Mouse (Mus musculus) liver, adult 2 months (tissue): ENCODE measurements around the gene Cox8a. TPM values are rescaled to one million over a fixed set of nuclear protein-coding genes. Genes with fewer than 3 reads are reported as not detected.

ENCODE experiments used
- DNase-seq: peaks from one replicate; pipeline ENCODE4 v3.0.0-alpha.2; 2011; ENCODE audit warnings: low read depth, low spot score; ENCODE audit errors: extremely low read depth
- H3K27ac ChIP-seq: fragments of 200-500 bp; replicated peaks from 2 replicates; pipeline ENCODE4 v1.5.1; 2012; ENCODE audit warnings: low read depth, mild to moderate bottlenecking, control low read depth, inconsistent platforms, low read length; ENCODE audit not compliant: insufficient read depth
- H3K27me3 ChIP-seq: fragments of 200-500 bp; 2 replicates; pipeline ENCODE4 v1.6.1; 2012; ENCODE audit warnings: mild to moderate bottlenecking, moderate library complexity, low read length, inconsistent platforms; ENCODE audit not compliant: control insufficient read depth, insufficient read depth
- H3K36me3 ChIP-seq: fragments of 200-500 bp; 2 replicates; pipeline ENCODE4 v1.6.1; 2012; ENCODE audit warnings: low read length, inconsistent platforms; ENCODE audit not compliant: control insufficient read depth, insufficient read depth
- H3K4me1 ChIP-seq: fragments of 200-500 bp; 2 replicates; pipeline ENCODE4 v1.6.1; 2011; ENCODE audit warnings: low read length; ENCODE audit not compliant: control insufficient read depth, insufficient read depth
- H3K4me3 ChIP-seq: fragments of 200-500 bp; 2 replicates; pipeline ENCODE4 v1.5.1; 2011; ENCODE audit warnings: low read depth, mild to moderate bottlenecking, control low read depth, low read length, moderate library complexity; ENCODE audit not compliant: insufficient read depth
- H3K79me2 ChIP-seq: fragments of 200-500 bp; 2 replicates; pipeline ENCODE4 v1.6.1; 2012; ENCODE audit warnings: inconsistent platforms, mild to moderate bottlenecking, low read length, moderate library complexity; ENCODE audit not compliant: control insufficient read depth, insufficient read depth
- H3K9ac ChIP-seq: fragments of 200-500 bp; 2 replicates; pipeline ENCODE4 v1.6.1; 2012; ENCODE audit warnings: low read depth, mild to moderate bottlenecking, control low read depth, inconsistent platforms, low read length
- CTCF ChIP-seq: fragments of 200-500 bp; IDR thresholded peaks from 2 replicates; pipeline ENCODE4 v1.5.1; 2011; ENCODE audit warnings: low read depth, low read length, control low read depth
- POLR2A ChIP-seq: fragments of 200-500 bp; IDR thresholded peaks from 2 replicates; pipeline ENCODE4 v1.6.1; 2011; ENCODE audit warnings: low read length, control low read depth; ENCODE audit not compliant: insufficient read depth; ENCODE audit errors: extremely low read depth
- WGBS: fragments of 180-500 bp; shearing (Covaris S2); methylation state at CpG from one replicate; pipeline ENCODE4 v1.1.7; 2018; 5-methylcytosine and 5-hydroxymethylcytosine counted together
- polyA plus RNA-seq: library from polyadenylated mRNA; depleted of rRNA; stranded (reverse); fragments of >200 nt; gene quantifications from 2 replicates; pipeline ENCODE4 v1.2.3, GENCODE M21; 2012
- total RNA-seq: library from RNA; depleted of rRNA; stranded (reverse); fragments of >200 nt; gene quantifications from 2 replicates; pipeline ENCODE4 v1.2.3, GENCODE M21; 2014

Cox8a gene
- total and polyA plus RNA-seq, 2 experiments = 252 to 1,697 TPM

DNA sequence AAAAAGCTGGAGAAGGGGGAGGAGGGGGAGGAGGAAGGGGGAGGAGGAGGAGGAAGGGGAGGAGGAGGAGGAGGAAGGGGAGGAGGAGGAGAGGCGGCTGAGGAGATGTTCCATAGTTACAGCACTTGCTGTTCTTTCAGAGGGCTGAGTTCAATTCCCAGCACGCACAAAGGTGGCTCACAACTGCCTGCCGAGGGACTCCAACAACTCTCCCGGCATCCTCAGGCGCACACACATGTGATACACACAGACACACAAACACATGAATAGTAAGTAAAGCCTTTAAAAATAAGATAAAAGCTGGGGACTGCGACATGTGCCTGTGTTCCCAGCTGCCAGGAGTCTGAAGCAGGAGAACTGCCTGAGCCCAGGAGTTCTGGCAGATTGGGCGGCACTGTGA is 35.9 kb downstream of the Cox8a start:
- no peak overlapping the region for H3K4me3 ChIP-seq
- H3K27ac ChIP-seq = no peak overlapping the region
- H3K79me2 ChIP-seq = no peaks in the 10 kb centered on the region
- DNase-seq = no peak
- 89% methylated on average over 7 of the region's 7 CpGs for WGBS
- TF ChIP-seq POLR2A = no peak
- H3K9ac ChIP-seq = no peak overlapping the region
- H3K36me3 ChIP-seq = no peaks in the 10 kb centered on the region
- no peaks in the 10 kb centered on the region for H3K27me3 ChIP-seq
- H3K4me1 ChIP-seq = peaks cover 5% of the 10 kb centered on the region

DNA sequence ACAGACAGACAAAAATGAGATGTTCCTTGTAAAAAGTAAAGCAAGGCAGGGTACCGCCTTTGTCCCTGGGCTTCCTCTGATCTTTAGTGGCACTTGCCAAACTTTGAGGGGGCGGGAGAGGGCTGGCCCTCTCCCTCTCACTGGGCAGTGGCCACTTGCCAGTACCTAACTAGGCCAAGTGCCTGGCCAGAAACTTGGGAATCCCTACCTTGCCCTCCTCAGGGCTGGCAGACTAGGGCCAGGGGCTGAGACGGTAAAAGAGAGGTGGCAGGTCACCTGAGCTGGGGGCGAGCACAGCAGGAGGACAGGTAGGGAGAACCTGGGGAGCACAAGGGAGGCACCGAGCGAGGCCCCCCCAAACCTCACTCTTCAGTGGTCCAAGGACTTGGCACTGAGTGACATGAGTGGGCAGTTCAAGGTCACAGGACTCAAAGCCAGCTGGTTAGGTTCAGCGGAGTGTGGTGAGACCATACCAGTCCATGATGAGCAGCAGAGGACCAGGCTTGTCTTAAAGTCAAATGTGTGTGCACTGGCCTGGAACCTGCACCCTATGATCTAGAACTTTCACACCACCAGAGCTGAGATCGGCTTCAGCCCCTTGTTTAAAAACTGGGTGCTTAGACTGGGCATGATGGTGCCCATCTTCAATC is 36.5 kb downstream of the Cox8a start:
- no peak overlapping the region for H3K4me3 ChIP-seq
- H3K9ac ChIP-seq = no peak overlapping the region
- peaks cover 5% of the 10 kb centered on the region for H3K4me1 ChIP-seq
- no peak for DNase-seq
- H3K27ac ChIP-seq = no peak overlapping the region
- H3K36me3 ChIP-seq = no peaks in the 10 kb centered on the region
- TF ChIP-seq CTCF (no peak), POLR2A (no peak)
- 79% methylated on average over 8 of the region's 8 CpGs for WGBS
- no peaks in the 10 kb centered on the region for H3K27me3 ChIP-seq
- no peaks in the 10 kb centered on the region for H3K79me2 ChIP-seq

DNA sequence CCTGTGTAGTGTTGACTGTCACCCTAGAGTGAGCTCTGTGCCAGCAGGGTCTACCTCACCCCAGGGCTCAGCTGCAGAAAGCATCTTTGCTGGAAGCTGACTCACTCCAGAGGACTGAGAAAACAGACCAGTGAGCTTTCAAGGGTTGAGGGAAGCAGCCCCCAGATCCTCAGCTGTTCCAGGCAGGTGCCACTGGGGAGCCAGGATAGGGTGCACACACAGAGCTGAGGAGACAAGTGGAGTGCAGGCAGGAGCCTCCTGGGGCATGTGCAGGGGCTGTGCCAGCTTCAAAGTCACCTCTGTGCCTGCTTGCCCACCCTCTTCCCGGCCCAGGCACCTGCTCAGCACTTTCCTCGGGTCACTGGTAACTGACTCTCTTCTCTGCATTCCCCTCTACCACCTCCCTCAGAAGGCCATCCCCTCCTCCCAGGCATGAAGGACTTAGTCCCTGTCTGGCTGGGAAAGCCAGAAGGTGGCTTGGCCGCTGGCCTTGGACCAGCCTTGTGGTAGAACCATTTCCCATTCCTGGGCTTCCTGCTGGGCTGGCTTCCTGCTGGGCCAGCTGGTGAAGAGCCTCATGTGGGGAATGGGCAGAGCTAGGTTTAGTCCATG is 38.5 kb downstream of the Cox8a start:
- no peak for DNase-seq
- TF ChIP-seq CTCF = no peak
- no peak for TF ChIP-seq POLR2A
- Histone ChIP-seq H3K36me3 (no peaks in the 10 kb centered on the region), H3K79me2 (no peaks in the 10 kb centered on the region), H3K9ac (no peak overlapping the region), H3K27ac (no peak overlapping the region), H3K4me3 (no peak overlapping the region), H3K4me1 (peaks cover 5% of the 10 kb centered on the region), H3K27me3 (no peaks in the 10 kb centered on the region)
- 78% methylated on average over 3 of the region's 3 CpGs for WGBS

DNA sequence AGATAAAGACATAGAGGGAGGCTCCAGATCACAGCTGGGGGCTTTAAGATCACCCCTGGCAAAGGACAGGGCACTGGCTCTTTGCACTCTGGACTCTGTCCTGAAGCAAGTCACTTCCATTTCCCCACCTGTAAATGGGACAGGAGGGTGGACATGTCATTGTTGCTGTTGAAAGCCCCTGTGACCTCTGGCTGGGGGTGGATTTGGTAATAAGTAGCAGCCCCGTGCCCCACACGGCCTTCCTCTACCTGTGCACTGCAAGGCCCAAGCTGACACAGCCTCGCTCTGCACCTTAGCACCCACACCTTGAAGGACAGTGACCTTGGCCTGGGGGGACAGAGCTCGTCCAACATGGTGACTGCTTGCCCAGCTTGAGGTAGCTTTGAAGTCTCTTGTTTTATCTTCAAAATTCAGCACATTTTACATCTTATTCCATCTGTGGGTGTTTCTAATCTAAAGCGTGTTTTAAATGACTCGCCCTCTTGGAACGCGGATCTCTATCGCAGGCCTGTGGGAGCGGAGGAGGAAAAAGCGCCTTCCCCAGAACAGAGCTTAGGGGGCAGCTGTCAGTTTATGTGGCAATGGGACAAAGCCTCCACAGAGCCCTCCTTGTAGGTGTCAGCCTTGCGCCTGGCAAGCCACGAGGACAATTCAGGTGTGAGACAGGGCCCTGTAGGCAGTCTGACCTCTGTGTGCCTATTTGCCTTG is 39.5 kb downstream of the Cox8a start:
- no peaks in the 10 kb centered on the region for H3K79me2 ChIP-seq
- no peak overlapping the region for H3K27ac ChIP-seq
- no peaks in the 10 kb centered on the region for H3K36me3 ChIP-seq
- no peak for TF ChIP-seq CTCF
- no peak for TF ChIP-seq POLR2A
- no peak overlapping the region; the same call in 1 of the 2 replicates for H3K9ac ChIP-seq
- 83% methylated on average over 13 of the region's 13 CpGs for WGBS
- H3K4me3 ChIP-seq = no peak overlapping the region
- no peaks in the 10 kb centered on the region for H3K27me3 ChIP-seq
- peak; percentile 37 for DNase-seq
- peaks cover 5% of the 10 kb centered on the region for H3K4me1 ChIP-seq

DNA sequence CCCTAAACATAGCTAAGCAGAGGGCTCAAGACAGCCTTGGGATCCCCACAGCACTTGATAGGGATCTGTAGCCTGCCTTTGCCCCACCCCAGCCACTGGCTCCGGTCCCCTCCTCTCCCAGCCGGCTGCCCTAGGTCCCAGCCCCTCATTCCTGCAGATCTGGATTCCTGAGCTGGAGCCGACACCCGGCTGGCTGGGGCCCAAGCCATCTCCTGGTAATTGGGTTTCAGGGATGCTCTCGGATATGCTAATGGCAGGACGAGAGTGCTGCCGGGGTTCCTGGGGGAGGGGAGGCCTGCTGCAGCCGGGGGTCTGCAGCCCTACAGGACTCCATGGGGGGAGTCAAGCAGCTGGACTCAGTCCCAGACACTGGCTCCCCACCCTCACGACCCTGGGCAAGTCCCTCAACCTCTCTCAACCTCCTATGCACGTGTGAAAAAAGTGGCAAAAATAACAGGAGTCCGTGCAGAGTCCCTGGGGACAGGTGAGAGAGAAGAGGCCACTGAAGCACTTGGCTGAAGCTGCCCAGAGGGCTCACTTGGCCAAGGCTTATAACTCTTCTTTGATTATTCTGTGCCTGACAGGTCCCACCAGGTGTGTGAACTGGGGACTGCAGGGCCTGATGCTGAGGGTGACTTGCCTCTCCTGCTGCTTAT is 41.2 kb downstream of the Cox8a start:
- DNase-seq = no peak
- no peak for TF ChIP-seq POLR2A
- TF ChIP-seq CTCF = no peak
- H3K9ac ChIP-seq = no peak overlapping the region
- no peak overlapping the region for H3K27ac ChIP-seq
- WGBS = 81% methylated on average over 11 of the region's 11 CpGs
- no peak overlapping the region for H3K4me3 ChIP-seq
- no peaks in the 10 kb centered on the region for H3K79me2 ChIP-seq
- no peaks in the 10 kb centered on the region for H3K27me3 ChIP-seq
- H3K4me1 ChIP-seq = peaks cover 2% of the 10 kb centered on the region; the same call in 1 of the 2 replicates
- H3K36me3 ChIP-seq = no peaks in the 10 kb centered on the region
